Mouse (Mus musculus): Measurements from ENCODE around the gene Cyp2c38.
"Not testable (repeated sequence)": the region's sequence is repeated elsewhere in the genome, so short reads cannot be mapped to it uniquely, and the experiment has no call there.

GRCm38 (mm10) chr19:39483961-39484360 is 21.1 kb upstream of the Cyp2c38 start:
- TF ChIP-seq ZNF384 (IDR thresholded peaks at IDR 0.05; ENCODE audit: low read depth, low read length); HCFC1 (IDR thresholded peaks at IDR 0.05; ENCODE audit: borderline replicate concordance, insufficient read depth, low read length); ZC3H11A (IDR thresholded peaks at IDR 0.05; ENCODE audit: borderline replicate concordance, low read depth, low read length): not testable (repeated sequence)
